8 mouse cellular contexts compared by ENCODE assay signal in the genomic region with DNA sequence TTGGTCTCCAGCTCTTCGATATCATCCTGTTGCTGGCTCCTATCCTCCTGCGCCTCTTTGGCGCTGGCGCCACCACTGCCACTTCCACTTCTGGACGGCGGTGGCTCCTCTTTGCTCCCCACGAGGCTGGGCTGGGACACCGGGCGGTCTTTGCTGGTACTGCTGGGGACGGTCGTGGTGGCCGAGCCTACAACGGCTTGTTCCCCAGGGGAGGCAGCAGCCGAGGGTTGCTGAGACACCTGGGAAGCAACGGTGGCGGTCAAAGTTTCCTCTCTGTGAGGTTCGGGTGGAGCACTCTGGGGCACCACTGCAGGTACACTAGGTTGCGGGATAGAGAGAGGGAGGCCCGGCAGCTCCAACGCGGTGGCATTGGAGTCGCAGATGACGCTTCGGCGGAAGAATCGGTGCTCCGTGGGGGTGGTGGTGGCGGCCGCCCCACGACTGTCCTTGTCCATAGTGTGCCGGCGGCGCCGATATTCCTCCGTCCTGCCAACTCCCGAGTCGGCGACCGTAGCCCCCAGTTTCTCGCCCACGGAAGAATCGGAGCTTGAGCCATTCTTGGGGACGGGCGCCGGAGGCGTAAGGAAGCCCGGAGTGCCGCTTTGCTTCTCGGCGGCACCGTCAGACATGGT. TPM values are rescaled to one million over a fixed set of nuclear protein-coding genes. Genes with fewer than 3 reads are reported as not detected.
DNase-seq lines count a peak whose midpoint lies in the region; ATAC-seq lines count a peak whose summit lies in the region.

No protein-coding gene starts in this region.

- no peaks in the 10 kb centered on the region for H3K9me3 ChIP-seq in intestine, embryonic 16.5 days (ENCODE audit: control insufficient read depth, low read length)
- H3K9me3 ChIP-seq in limb, embryonic 10.5 days (replicated peaks) = no peaks in the 10 kb centered on the region
- no peaks in the 10 kb centered on the region for H3K9me3 ChIP-seq in midbrain, embryonic 11.5 days (ENCODE audit: control insufficient read depth, low read length)

- peak overlapping the region; percentile 96 for H3K4me3 ChIP-seq in intestine, embryonic 16.5 days (ENCODE audit: low read length)
- H3K4me3 ChIP-seq in limb, embryonic 10.5 days = peak overlapping the region; percentile 95
- peak overlapping the region; percentile 84 for H3K4me3 ChIP-seq in midbrain, embryonic 11.5 days (ENCODE audit: low read depth, low read length)

- H3K4me1 ChIP-seq in intestine, embryonic 16.5 days (ENCODE audit: control insufficient read depth, insufficient read depth, low read length) = peaks cover 9% of the 10 kb centered on the region
- peaks cover 16% of the 10 kb centered on the region for H3K4me1 ChIP-seq in limb, embryonic 10.5 days
- peaks cover 16% of the 10 kb centered on the region for H3K4me1 ChIP-seq in midbrain, embryonic 11.5 days (ENCODE audit: control insufficient read depth, insufficient read depth, low read length)

- peak overlapping the region; percentile 99 for H3K27ac ChIP-seq in intestine, embryonic 16.5 days (ENCODE audit: low read length)
- H3K27ac ChIP-seq in limb, embryonic 10.5 days = peak overlapping the region; percentile 95
- peak overlapping the region; percentile 96 for H3K27ac ChIP-seq in midbrain, embryonic 11.5 days (ENCODE audit: low read depth, low read length)

- H3K4me2 ChIP-seq in intestine, embryonic 16.5 days (ENCODE audit: low read depth, low read length) = peak overlapping the region; percentile 61
- peak overlapping the region; percentile 88 for H3K4me2 ChIP-seq in midbrain, embryonic 11.5 days

- under 1% methylated on average over 51 of the region's 51 CpGs for WGBS in intestine, embryonic 16.5 days
- WGBS in limb, embryonic 10.5 days = under 1% methylated on average over 51 of the region's 51 CpGs
- 0% methylated on average over 51 of the region's 51 CpGs for WGBS in midbrain, embryonic 11.5 days

- ATAC-seq in cerebellum, adult (ENCODE audit: insufficient number of reproducible peaks, low FRiP score, low TSS enrichment) = no peak
- peak; percentile 12 for ATAC-seq in intestine, embryonic 16.5 days
- peak; percentile 17; the same call in 1 of the 2 replicates for ATAC-seq in midbrain, embryonic 11.5 days (ENCODE audit: low FRiP score)

- no peaks in the 10 kb centered on the region for H3K36me3 ChIP-seq in intestine, embryonic 16.5 days (ENCODE audit: control insufficient read depth, insufficient read depth, low read length)
- H3K36me3 ChIP-seq in limb, embryonic 10.5 days = peaks cover 26% of the 10 kb centered on the region
- no peaks in the 10 kb centered on the region for H3K36me3 ChIP-seq in midbrain, embryonic 11.5 days (ENCODE audit: control insufficient read depth, insufficient read depth, low read length)

- H3K9ac ChIP-seq in intestine, embryonic 16.5 days (ENCODE audit: low read depth, low read length) = peak overlapping the region; percentile 90
- peak overlapping the region; percentile 81 for H3K9ac ChIP-seq in midbrain, embryonic 11.5 days (ENCODE audit: low read length)

- no peaks in the 10 kb centered on the region for H3K27me3 ChIP-seq in intestine, embryonic 16.5 days (replicated peaks; ENCODE audit: control insufficient read depth, insufficient read depth, low read length)
- H3K27me3 ChIP-seq in limb, embryonic 10.5 days (ENCODE audit: low read depth, poor library complexity, severe bottlenecking) = no peaks in the 10 kb centered on the region
- H3K27me3 ChIP-seq in midbrain, embryonic 11.5 days (ENCODE audit: control insufficient read depth, insufficient read depth, low read length) = no peaks in the 10 kb centered on the region

- peak; percentile 47 for DNase-seq in cerebellum, adult 11 months
- peak; percentile 75 for DNase-seq in embryo, embryonic 9.5 days (ENCODE audit: extremely low spot score)
- peak; percentile 56 to 71 for DNase-seq in gastrocnemius, postnatal 4 days (ENCODE audit: low spot score in 2 of 2)
- DNase-seq in limb, embryonic 10.5 days (ENCODE audit: low spot score) = peak; percentile 78
- DNase-seq in midbrain, embryonic 11.5 days (ENCODE audit: low spot score, missing footprints) = peak; percentile 95
- DNase-seq in right cerebral cortex, postnatal 4 days = peak; percentile 67

RNA-seq across cellular contexts. Expression of gene Wnk1, which starts 1.4 kb away (rescaled TPM):
- 100 to 1,000 TPM; 266 to 271 TPM for total RNA-seq in gastrocnemius, postnatal 4 days (2021)
- 27.0 and 29.6 TPM in 2 replicates for polyA plus RNA-seq in intestine, embryonic 16.5 days (2015; fragmentation: Nextera tagmentation; extraction: Ambion mirVana)
- 40.5 and 43.9 TPM in 2 replicates for polyA plus RNA-seq in limb, embryonic 10.5 days (2016; fragmentation: Nextera tagmentation; extraction: Ambion mirVana)
- 59.3 and 61.0 TPM in 2 replicates for polyA plus RNA-seq in midbrain, embryonic 11.5 days (2014; fragmentation: Nextera tagmentation; extraction: Ambion mirVana)

RNA-seq across cellular contexts. Expression of gene Ninj2, which starts 56.0 kb away (rescaled TPM):
- total RNA-seq in gastrocnemius, postnatal 4 days (2021) = not detected
- polyA plus RNA-seq in intestine, embryonic 16.5 days (2015; fragmentation: Nextera tagmentation; extraction: Ambion mirVana) = 0.16 TPM in 1 of 2 replicates, not detected in the other
- polyA plus RNA-seq in limb, embryonic 10.5 days (2016; fragmentation: Nextera tagmentation; extraction: Ambion mirVana) = 0.31 TPM in 1 of 2 replicates, not detected in the other
- polyA plus RNA-seq in midbrain, embryonic 11.5 days (2014; fragmentation: Nextera tagmentation; extraction: Ambion mirVana) = not detected in 2 replicates
